Mouse (Mus musculus): Measurements from ENCODE around the gene Cgrrf1.

DNA sequence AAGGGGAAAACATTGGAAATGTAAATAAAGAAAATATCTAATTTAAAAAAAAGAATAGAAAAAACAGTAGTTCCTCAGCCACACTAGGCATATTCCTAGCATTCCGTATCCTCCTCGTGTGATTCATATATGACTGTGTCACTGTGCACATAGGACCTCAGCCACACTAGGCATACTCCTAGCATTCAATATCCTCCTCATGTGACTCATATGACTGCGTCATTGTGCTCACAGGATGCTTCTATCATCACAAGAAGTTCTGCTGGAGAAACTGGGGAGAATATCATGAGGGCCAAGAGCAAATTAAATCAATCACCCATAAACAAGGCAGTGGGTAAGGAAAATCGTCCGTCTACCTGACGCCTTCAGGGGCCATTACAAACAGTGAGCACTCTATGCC is 41.2 kb upstream of the Cgrrf1 start:
- TF ChIP-seq CTCF (IDR thresholded peaks at IDR 0.05; ENCODE audit: insufficient read depth, low read length): no peak
- no peak for TF ChIP-seq POLR2A (IDR thresholded peaks at IDR 0.05; ENCODE audit: borderline replicate concordance, extremely low read depth, low read depth, low read length)

All from lung, adult 2 months (tissue).